Mouse (Mus musculus): ENCODE results near the gene Mfsd2b.
A peak's percentile ranks its signal among the peaks of the same experiment; 100 is the strongest.
"Not testable (repeated sequence)": the region's sequence is repeated elsewhere in the genome, so short reads cannot be mapped to it uniquely, and the experiment has no call there.

Gene Mfsd2b

DNA sequence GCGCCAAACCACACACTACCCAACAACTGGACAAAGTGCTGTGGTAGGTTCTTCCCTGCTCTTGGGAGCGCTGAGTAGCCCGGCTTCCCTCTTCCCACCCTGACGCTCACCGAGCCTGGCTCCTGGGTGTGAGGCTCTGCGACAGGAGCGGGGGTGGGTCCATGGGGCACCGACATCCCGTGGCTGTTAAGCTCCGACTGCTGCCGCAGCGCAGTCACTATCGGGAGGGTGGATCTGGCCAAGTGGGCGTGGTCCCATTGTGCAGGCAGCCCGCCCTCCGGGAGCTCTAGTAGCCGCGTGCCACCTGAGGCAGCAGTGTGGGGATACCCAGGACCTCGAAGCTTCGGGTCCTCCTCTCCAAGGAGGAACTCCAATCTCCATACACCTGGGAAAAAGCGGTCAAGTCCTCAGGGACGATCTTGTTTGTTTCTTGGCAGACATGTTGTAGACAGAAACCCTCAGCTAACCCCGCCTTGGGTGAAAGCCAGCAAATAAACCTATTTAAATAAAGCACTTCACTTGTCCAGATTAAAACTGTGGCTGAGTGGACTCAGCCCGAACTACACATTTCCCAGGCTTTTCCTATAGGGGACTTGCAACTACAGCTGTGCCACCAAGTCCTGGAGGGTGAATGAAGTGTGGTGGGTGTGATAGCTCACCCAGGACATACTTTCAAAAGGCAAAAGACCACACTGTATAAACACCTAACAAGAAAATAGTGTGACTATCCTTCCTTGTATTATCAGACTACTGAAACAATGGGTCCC, at the start of gene Mfsd2b:
Gene Mfsd2b, minus strand, starts transcription at position 199 of the 767 bp plus-strand sequence.
- DNase-seq (ENCODE audit: low spot score): peak; percentile 71

DNA sequence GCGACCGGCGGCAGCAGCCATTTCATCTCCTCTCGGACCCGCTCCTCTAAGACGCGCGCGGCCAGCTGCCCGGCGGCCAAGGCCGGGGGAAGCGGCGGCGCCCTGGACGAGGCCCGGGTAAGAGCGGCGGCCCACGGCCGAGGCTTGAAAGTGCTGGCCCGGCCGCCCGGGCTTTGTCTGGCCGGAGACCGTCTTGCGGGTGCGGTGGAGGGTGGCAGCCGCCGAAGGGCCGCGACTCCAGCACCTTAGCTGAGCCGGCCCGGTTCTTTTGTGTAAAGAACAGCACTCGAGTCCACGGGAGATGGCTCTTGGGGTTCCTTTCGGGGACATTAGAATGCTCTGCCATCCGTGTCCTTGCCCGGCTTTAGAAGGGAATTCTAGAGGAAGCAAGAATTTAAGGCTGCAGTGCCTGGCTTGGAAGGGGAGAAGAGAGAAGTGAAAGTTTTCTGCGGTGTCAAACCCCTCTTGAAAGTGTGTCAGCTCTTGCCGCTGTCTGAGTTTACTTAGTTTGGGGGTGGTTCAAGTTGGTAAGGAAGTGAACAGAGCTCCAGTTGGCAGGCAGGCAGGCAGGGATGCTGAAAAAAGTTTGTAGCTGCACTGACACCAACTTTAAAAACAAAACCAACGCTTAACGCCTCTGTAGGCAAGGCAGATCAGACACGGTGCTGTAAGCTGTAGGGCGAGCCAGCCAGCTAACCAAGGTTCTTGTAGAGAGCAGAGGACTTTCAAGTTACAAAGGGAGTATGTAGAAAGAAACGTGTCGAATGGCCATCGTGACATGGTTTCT, 43.8 kb upstream of the Mfsd2b start:
- peak; percentile 74 for DNase-seq (ENCODE audit: low spot score)

DNA sequence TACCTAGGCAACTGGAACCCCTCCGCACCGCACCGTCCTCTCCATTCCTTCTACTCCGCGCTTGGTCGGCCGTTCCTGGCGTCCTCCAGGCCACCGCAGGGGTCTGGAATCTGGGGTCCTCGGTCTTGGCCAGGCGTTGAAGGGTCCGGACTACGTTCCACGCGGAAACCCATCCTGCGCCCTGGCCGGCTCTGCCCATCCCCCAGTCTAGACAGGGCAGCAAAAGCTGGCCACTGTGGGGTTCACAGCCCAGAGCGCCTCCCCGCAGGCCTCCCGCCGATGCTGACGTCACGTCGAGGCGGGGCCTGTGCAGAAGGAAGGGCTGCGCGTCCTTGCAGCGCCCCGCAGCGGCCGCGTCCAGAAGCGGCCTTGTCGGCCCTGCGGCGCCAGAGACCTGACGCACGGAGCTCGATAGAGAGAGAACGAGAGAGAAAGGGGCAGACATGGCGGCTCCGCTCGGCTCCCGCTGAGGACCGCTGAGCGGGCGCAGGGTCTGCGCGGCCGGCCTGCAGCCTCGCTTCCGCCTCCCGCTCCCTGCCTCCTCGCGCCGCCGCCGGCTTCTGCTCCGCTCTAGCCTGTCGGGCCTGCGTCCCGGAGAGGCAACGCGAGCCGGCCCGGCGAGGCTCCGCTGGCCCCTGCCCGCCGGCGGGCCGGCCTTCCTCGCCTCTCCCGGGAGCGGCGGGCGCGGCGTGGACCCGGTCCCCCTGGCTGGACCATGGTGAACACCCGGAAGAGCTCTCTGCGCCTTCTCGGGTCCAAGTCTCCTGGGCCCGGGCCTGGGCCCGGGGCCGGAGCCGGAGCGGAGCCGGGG, 43.0 kb upstream of the Mfsd2b start, which contains the start of gene Atad2b:
Gene Atad2b, plus strand, starts transcription at position 360 of the 811 bp plus-strand sequence.
- peak; percentile 96 for DNase-seq (ENCODE audit: low spot score)

DNA sequence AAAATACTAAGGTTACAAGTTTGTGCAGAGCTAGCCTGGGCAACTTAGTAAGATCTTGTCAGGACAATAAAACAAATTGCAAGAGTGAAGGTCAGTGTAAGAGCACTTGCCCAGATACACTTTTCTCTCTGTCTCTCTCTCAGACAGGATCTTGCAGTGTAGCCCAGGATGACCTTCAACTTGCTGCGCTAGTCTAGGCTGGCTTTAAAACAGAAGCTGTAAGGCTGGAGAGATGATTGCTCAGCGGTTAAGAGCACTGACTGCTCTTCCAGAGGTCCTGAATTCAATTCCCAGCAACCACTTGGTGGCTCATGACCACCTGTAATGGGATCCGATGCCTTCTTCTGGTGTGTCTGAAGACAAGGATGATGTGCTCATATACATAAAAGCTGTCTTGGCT, 40.8 kb upstream of the Mfsd2b start:
- DNase-seq (ENCODE audit: low spot score): no peak

DNA sequence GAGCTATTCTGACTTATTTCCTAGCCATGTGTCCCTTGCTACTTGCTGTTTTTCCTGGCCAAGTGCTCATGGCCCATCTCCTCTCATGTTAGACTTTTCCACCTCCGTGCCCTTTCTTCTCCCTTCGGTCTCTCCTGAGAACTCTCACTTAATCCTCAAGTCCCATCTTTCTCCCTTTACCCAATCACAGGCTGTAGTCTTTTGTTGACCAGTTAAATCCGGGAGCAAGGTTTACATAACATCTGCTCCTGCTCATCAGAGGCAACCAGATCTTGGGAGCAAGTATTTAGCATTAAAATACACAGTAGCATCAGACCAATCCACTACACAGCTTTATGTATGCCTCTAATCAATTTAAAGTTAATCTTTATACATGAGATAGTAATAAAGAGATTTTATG, 40.3 kb upstream of the Mfsd2b start:
- DNase-seq (ENCODE audit: low spot score): no peak

DNA sequence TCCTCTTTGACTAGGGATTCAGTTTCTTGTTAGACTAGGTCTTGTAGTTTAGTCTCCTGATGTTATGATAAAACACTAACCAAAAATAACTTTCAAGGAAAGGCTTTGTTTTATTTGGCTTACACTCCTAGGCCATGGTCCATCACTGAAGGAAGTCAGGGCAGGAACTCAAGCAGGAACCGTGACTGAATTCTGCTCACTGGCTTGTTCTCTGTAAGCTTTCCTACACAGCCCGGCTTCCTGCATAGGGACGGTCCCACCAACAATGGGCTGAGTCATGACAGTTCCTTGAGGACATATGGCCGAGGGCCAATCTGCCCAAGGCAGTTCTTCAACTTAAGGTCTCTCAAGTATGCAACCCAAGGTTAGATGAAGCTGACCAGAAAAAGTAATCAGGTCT, 37.6 kb upstream of the Mfsd2b start:
- DNase-seq (ENCODE audit: low spot score): no peak

DNA sequence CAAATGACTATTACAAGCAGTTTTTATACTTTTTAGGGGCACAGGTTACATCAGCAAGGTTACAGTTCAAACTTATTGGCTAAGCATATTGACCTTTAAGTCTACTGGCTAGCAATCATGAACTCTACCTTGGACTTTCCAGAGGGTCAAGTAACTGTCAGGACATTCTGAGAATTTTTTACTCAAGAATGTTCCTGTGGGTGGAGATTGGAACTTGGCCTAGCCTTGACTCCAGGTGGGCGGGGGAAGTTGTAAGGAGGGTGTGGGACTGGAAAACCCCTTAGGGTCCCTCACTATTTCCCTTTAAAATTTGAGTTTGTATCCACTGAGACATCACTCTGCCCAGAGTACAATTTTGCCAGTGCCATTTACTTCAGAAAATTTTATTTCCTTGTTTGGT, 36.3 kb upstream of the Mfsd2b start:
- not testable (repeated sequence) for DNase-seq (ENCODE audit: low spot score)

DNA sequence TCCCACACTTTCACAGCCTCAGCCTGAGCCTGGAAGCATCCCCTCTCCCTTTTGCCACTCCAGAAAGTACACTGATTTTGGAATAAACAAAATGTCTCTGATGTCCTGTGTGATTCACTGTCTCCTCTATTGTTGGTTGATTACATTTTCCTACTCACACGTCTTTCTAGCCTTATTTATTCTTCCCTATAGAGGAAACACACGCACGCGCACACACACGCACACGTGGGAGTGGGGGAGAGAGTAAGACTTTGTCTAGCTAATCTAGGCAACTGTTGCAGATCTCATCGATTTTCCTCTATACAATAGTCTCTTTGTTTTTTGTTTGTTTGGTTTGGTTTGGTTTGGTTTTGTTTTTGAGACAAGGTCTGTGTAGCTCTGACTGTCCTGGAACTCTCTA, 34.2 kb upstream of the Mfsd2b start:
- no peak for DNase-seq (ENCODE audit: low spot score)

DNA sequence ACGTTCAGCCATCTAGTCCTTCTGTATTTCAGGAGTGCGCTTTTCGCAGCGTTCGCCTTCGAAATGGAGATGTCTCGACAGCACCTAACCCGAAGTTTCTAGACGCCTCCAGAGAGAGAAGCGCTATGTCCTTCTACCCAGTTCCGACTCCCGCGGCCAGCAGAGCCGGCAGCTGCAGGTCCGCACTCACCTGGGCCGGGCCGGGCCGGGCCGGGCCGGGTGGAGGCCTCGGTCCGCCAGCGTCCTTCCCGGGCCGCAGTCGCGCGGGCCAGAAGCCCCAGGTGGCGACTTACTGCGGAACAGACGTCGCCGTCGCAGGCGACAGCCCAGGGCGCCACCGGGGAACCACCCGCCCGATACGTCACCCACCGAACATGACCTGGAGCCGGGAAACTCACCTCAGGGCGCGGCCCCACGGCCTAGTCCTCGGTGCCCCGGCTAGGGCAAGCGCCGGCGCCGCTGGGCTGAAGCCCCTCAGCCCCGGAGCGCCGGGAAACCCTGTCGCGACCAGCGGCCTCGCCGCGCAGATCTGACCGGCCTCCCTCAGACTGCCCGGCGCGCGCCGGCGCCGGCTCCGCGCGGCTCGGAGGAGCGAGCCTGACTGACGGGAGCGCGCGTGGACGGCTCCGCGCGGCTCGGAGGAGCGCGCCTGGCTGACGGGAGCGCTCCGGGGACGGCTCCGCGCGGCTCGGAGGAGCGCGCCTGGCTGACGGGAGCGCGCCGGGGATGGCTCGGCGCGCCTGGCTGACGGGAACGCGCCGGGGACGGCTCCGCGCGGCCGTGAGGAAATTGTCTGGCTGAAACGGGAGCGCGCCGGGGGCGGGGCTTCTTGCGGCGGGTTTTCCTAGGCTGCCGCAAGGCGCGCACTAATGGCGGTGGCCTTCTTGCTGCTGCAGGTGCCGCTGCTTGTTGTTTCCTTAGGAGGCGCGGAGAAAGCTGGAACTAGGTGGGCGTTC, 33.1 kb upstream of the Mfsd2b start, which contains the start of gene Ubxn2a:
Gene Ubxn2a, minus strand, starts transcription at position 755 of the 956 bp plus-strand sequence.
- peak; percentile 93 for DNase-seq (ENCODE audit: low spot score)

DNA sequence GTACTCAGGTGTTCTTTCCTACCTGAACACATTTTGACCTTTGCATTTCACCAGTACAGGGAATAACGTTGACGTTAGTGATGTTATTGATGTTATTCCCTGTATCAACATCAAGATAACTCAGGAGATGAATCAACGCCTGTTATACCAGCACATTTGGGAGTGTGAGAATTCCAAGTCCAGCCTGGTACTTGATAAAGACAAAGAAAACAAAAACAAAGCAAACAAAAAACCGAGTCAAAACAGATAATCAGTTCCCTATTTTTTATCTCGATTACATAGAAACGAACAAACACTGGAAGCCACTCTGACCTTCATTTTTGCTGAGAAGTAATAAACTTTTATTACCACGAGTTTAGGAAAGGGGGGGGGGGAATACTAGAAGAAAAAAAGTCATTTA, 32.3 kb upstream of the Mfsd2b start:
- DNase-seq (ENCODE audit: low spot score): no peak

DNA sequence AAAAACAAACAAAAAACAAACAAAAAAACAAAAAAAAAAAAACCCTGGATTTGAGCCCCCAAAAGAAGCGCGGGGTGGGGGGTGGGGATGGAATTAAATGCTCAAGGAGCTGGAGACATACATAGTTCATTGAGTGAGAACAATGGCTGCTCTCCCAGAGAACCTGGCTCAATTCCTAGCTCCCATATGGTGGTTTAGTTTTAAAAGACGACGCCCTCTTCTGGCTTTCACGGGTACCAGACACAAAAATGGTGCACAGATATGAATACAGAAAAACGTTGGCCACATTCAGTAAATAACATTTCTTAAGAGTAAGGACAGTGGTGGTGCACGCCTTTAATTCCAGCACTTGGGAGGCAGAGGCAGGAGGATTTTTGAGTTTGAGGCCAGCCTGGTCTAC, 31.8 kb upstream of the Mfsd2b start:
- peak; percentile 5 for DNase-seq (ENCODE audit: low spot score)

DNA sequence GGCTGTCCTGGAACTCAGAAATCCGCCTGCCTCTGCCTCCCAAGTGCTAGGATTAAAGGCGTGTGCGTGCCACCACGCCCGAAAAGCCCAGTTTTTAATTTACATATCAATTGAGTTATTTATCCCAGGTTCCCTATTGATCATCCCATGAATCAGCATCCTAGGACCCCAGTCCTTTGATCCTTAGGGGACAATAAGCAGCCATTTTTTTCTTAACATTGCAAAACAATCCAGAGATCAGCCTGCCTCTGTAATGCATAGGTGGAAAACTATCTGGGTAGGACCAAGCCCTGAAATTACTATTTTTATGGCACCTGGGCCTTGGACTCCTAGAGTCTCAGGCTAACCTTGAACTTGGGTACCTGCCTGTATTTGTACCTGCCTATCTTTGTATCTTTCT, 23.9 kb upstream of the Mfsd2b start:
- DNase-seq (ENCODE audit: low spot score): no peak

DNA sequence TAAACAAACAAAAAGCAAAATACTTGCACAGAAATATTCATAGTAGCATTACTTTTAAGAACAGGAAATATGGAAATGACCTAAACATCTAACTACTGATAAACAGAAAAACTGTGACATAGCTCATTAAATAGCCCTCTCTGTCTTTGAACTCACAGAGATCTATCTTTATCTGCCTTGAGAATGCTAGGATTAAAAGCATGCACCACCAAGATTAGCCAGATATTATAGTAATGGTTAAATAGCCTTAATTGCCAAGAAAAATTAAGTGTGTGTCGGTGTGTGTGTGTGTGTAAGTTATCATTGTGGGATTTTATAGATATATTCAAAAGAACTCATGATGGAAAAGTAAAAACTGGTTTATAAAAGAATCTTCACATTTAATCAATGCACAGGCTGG, 15.7 kb upstream of the Mfsd2b start:
- no peak for DNase-seq (ENCODE audit: low spot score)

DNA sequence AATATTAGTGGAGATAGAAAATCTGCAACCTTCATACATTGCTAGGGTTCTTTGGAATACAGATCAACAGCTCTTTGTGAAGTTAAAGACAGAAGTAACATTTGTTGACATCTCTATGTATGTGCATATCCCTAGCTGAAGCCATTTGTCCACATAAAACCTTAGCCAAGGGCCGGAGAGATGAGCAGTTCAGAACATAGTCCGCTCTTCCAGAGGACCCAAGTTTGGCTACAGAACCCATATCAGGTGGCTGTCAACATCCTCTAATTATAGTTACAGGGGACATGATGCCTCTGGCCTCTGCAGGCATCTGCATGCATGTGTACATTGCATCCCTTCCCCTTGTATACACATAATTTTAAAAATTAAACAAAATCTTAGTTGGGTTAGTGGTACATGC, 15.1 kb upstream of the Mfsd2b start:
- DNase-seq (ENCODE audit: low spot score): no peak

DNA sequence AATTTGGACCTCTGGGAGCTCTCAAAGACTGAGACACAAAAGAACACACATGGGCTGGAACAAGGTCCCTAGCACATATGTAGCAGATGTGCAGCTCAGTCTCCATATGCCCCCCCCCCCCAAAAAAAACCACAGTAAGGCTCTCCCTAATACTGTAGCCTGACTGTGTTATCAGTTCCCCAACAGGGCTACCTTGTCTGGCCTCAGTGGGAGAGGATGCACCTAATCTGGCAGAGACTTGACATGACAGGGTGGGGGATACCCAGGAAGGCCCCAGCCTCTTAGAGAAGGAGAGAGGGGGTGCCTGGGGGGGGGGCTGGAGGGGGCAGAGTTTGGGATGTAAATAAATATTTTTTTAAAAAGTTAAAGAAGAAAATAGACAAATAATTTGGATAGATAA, 14.6 kb upstream of the Mfsd2b start:
- DNase-seq (ENCODE audit: low spot score): no peak

DNA sequence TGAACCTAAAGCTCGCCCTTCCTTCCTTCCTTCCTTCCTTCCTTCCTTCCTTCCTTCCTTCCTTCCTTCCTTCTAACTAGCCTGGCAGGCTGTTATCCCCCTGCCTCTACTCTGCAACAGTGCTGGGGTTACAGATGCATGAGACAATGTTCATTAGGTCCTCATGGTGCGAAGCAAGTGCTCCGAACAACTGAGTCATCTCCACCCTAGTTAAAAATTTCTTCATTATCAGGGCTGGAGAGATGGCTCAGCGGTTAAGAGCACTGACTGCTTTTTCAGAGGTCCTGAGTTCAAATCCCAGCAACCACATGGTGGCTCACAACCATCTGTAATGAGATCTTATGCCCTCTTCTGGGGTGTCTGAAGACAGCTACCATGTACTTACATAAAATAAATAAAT, 12.4 kb upstream of the Mfsd2b start:
- DNase-seq (ENCODE audit: low spot score): not testable (repeated sequence)

DNA sequence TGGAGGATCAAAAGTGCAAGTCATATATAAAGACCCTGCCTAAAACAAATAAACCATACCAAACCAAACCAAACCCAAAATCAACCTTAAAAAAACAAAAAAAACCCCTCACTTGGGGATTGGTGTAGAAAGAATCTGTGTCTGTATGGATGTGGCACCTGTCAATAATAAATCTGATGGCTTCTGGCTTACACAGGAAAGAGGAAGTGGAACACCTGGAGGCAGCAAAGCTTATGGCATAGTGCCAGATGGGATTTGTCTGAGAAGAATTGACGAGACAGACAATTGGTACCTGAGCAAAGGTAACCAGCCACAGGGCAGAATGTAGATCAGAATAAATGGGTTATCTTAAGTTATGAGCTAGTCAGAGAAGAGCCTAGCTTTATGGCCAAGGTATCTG, 10.9 kb upstream of the Mfsd2b start:
- no peak for DNase-seq (ENCODE audit: low spot score)

DNA sequence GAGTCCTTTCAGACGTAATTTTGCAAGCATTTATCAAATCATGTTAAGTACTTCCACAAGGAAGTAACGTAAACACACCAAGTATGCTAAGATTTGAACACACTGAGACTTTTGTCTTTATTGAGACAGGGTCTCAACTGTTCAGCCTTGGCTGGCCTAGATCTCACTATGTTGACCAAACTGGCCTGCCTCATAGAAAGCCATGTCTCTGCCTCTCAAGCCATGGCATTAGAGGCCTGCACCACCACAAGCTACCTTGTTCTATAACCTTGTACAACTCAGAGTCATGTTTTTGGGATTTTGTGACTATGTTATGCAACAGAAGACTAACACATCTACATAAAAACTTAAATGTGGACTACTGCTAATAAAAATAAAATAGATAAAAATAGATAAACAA, 7.9 kb upstream of the Mfsd2b start:
- DNase-seq (ENCODE audit: low spot score): no peak

DNA sequence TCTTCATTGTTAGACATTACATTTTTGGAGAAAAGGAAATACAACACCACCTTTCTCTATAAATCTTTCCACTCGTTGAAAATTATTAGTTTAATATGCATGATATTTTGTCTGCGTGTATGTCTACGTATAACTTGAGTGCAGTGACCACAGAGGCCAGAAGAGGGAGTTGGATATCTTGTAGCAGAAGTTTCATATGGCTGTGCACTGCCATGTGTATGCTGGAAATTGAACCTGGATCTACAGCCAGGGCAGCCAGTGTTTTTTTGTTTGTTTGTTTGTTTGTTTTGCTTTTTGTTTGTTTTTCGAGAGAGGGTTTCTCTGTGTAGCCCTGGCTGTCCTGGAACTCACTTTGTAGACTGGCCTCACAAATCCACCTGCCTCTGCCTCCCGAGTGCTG, 4.9 kb upstream of the Mfsd2b start:
- DNase-seq (ENCODE audit: low spot score): no peak

DNA sequence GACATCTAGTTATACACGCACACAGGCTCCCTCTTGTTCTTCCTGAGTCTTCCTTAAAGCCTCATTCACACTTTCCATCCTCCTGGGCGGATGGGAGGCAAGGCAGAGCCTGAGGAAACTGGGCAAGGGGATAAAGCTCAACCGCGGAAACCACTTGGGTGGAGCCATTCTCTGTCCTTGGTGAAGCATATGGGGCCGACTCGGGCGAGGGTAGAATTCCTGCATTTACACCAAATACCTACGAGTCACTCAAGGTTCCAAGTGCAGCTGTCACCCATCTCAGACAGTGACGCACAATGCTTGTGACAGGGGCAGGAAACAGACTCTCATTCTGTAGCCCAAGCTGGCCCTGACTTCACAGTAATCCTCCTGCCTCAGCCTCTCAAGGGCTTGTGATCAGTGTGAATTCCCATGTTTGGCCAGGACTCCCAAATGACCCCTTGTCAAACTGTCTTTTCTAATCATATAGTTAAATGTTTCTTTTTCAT, 4.2 kb upstream of the Mfsd2b start:
- DNase-seq (ENCODE audit: low spot score): no peak

DNA sequence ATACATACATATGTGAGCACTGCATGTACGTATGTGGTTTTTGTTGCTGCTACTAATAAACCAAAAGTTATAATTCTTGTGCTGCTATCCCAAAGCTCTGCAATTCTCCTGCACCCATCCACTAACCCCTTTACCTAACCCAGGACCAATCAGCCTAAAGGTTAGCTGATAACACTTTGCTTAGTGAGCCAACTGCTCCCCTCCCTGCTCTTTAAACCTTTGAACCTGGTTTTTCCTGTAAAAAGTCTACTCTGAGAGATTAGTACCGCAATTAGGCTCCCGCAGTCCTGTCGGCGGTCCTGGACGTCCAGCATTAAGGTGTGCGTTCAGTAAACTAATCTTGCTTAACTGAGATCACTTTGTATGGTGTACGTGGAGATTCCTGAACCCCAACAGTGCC, 1.5 kb upstream of the Mfsd2b start:
- no peak for DNase-seq (ENCODE audit: low spot score)

Data from T-cell, adult 2 months (primary cell).